In the genomic region with DNA sequence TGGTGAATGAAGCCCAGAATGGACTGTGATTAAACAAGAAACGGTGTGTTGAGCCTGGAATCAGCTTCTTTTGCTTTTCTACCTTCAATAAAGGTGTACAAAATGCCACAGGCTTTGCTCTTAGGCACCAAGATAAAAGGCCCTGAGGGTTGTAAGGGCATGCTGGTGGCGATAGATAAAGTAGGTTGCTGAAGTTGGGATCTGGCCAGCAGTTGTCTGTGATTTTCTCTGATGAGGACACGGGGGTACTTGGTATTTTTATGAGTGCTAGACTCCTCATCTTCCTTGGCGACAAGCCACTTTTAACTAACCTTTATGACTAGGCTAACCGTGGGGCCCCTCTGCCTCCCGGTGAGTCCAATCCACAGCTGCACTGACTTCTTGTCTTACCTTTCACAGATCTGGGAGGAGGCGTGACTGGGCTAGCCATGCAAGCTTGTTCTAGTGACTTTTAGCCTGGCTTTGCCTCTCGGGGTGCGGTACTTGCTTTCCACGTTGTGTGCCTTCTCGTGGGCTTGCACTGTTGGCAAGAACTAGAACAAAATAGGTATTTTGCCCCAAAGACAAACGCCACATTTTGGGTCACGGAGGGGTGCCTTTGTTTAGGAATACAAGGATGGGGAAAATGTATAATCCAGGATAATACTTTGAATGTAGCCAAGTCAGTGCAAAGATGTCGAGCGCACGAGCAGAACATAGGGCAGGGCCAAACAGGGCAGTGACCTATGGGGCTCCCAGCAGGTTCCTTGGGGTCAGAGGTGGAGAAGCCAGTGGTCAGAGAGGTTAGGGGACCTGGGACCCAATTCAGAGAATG, we compare ENCODE assay signal across 8 mouse cellular contexts. TPM values are rescaled to one million over a fixed set of nuclear protein-coding genes. Genes with fewer than 3 reads are reported as not detected.
A peak's percentile ranks its signal among the peaks of the same experiment; 100 is the strongest.
DNase-seq lines count a peak whose midpoint lies in the region; ATAC-seq and TF ChIP-seq lines count a peak whose summit lies in the region.

No protein-coding gene starts in this region.

- H3K9ac ChIP-seq in heart, embryonic 14.5 days (ENCODE audit: low read length) = peak overlapping the region; percentile 100
- H3K9ac ChIP-seq in ES-Bruce4 (ENCODE audit: low read depth, poor library complexity, severe bottlenecking) = peak overlapping the region; percentile 87
- no peak overlapping the region for H3K9ac ChIP-seq in liver, embryonic 15.5 days

- no peak for TF ChIP-seq CTCF in ES-Bruce4 (IDR thresholded peaks at IDR 0.05; ENCODE audit: low read depth, low read length)

- H3K4me1 ChIP-seq in heart, embryonic 14.5 days (ENCODE audit: control insufficient read depth in 2 of 2, insufficient read depth in 2 of 2, low read length in 2 of 2) = peaks cover 30 to 47% of the 10 kb centered on the region in 2 experiments
- H3K4me1 ChIP-seq in ES-Bruce4 (ENCODE audit: control insufficient read depth, insufficient read depth, low read length) = no peaks in the 10 kb centered on the region
- H3K4me1 ChIP-seq in forebrain, embryonic 10.5 days = peaks cover 70% of the 10 kb centered on the region
- peaks cover 25% of the 10 kb centered on the region for H3K4me1 ChIP-seq in liver, embryonic 15.5 days (replicated peaks)

- peaks cover 30% of the 10 kb centered on the region for H3K36me3 ChIP-seq in heart, embryonic 14.5 days (ENCODE audit: control insufficient read depth, insufficient read depth, low read length)
- H3K36me3 ChIP-seq in ES-Bruce4 (ENCODE audit: control insufficient read depth, insufficient read depth, low read length, poor library complexity, severe bottlenecking) = peaks cover 15% of the 10 kb centered on the region
- H3K36me3 ChIP-seq in forebrain, embryonic 10.5 days (replicated peaks) = peaks cover 23% of the 10 kb centered on the region
- H3K36me3 ChIP-seq in liver, embryonic 15.5 days (replicated peaks) = peaks cover 8% of the 10 kb centered on the region; the same call in 1 of the 2 replicates

- H3K27me3 ChIP-seq in heart, embryonic 14.5 days (ENCODE audit: control insufficient read depth, insufficient read depth, low read length) = no peaks in the 10 kb centered on the region
- no peaks in the 10 kb centered on the region for H3K27me3 ChIP-seq in ES-Bruce4 (ENCODE audit: control insufficient read depth, insufficient read depth, low read length, poor library complexity, severe bottlenecking)
- peaks cover 51% of the 10 kb centered on the region for H3K27me3 ChIP-seq in forebrain, embryonic 10.5 days (ENCODE audit: poor library complexity, severe bottlenecking)
- H3K27me3 ChIP-seq in liver, embryonic 15.5 days = peaks cover 66% of the 10 kb centered on the region

- DNase-seq in heart, adult 9 months (ENCODE audit: low spot score in 2 of 2) = no peak
- DNase-seq in forebrain, embryonic 10.5 days (ENCODE audit: extremely low spot score, low spot score) = no peak
- no peak for DNase-seq in frontal cortex, postnatal 14 days (ENCODE audit: low spot score in 2 of 2)
- no peak for DNase-seq in kidney, adult 9 months
- no peak for DNase-seq in adrenal gland, postnatal 4 days (ENCODE audit: low spot score in 2 of 2)

- peak overlapping the region; percentile 65 to 97 for H3K4me3 ChIP-seq in heart, embryonic 14.5 days (ENCODE audit: control insufficient read depth in 1 of 2, insufficient read depth in 1 of 2, low read depth in 1 of 2, low read length in 2 of 2)
- peak overlapping the region; percentile 56 for H3K4me3 ChIP-seq in ES-Bruce4 (ENCODE audit: low read depth, low read length)
- H3K4me3 ChIP-seq in forebrain, embryonic 10.5 days = peak overlapping the region; percentile 93
- peak overlapping the region; percentile 66 for H3K4me3 ChIP-seq in liver, embryonic 15.5 days (replicated peaks)

- H3K27ac ChIP-seq in heart, embryonic 14.5 days (replicated peaks in 1 of 2; ENCODE audit: control insufficient read depth in 1 of 2, insufficient read depth in 1 of 2, low read depth in 2 of 2, low read length in 2 of 2) = peak overlapping the region; percentile 67 to 81
- H3K27ac ChIP-seq in ES-Bruce4 (ENCODE audit: insufficient read depth, low read length) = no peak overlapping the region
- H3K27ac ChIP-seq in forebrain, embryonic 10.5 days = peak overlapping the region; percentile 93
- no peak overlapping the region for H3K27ac ChIP-seq in liver, embryonic 15.5 days (replicated peaks)

- TF ChIP-seq POLR2A in ES-Bruce4 (IDR thresholded peaks at IDR 0.05; ENCODE audit: insufficient read depth, low read length) = no peak

- 21% methylated on average over 16 of the region's 16 CpGs for WGBS in heart, embryonic 14.5 days
- WGBS in forebrain, embryonic 10.5 days = 25% methylated on average over 16 of the region's 16 CpGs
- WGBS in liver, embryonic 15.5 days (ENCODE audit: insufficient replicate concordance) = 27% methylated on average over 16 of the region's 16 CpGs

- H3K4me2 ChIP-seq in heart, embryonic 14.5 days (ENCODE audit: low read length) = peak overlapping the region; percentile 97
- H3K4me2 ChIP-seq in liver, embryonic 15.5 days = peak overlapping the region; percentile 88

- H3K9me3 ChIP-seq in heart, embryonic 14.5 days (ENCODE audit: control insufficient read depth, low read length) = no peaks in the 10 kb centered on the region
- H3K9me3 ChIP-seq in ES-Bruce4 (replicated peaks; ENCODE audit: control insufficient read depth, insufficient read depth, low read length, poor library complexity, severe bottlenecking) = no peaks in the 10 kb centered on the region
- H3K9me3 ChIP-seq in forebrain, embryonic 10.5 days = no peaks in the 10 kb centered on the region
- no peaks in the 10 kb centered on the region for H3K9me3 ChIP-seq in liver, embryonic 15.5 days (replicated peaks)

- no peak for TF ChIP-seq EP300 in ES-Bruce4 (IDR thresholded peaks at IDR 0.05; ENCODE audit: insufficient read depth, low read depth, low read length)

- peak; percentile 22; the same call in 1 of the 2 replicates for ATAC-seq in heart, embryonic 14.5 days (ENCODE audit: insufficient number of reproducible peaks, insufficient read depth, low FRiP score, low read depth)
- ATAC-seq in liver, embryonic 15.5 days (ENCODE audit: insufficient read depth) = peak; percentile 53

RNA-seq across cellular contexts. Expression of gene Rasl11b, which starts 0.9 kb away (rescaled TPM):
- 85.9 and 92.3 TPM in 2 replicates for polyA plus RNA-seq in heart, embryonic 14.5 days (2014; fragmentation: Nextera tagmentation; extraction: Ambion mirVana)
- 8.0 and 8.1 TPM in 2 replicates for polyA plus RNA-seq in ES-Bruce4 (2011; ENCODE audit: insufficient read depth, insufficient read length, low read depth, missing spikeins)
- polyA plus RNA-seq in forebrain, embryonic 10.5 days (2016; fragmentation: Nextera tagmentation; extraction: Ambion mirVana) = 27.5 and 29.2 TPM in 2 replicates
- polyA plus RNA-seq in liver, embryonic 15.5 days (2015; fragmentation: Nextera tagmentation; extraction: Ambion mirVana) = 4.3 and 5.2 TPM in 2 replicates
- total RNA-seq in adrenal gland, postnatal 4 days (2021) = 10 to 100 TPM; 34.4 to 38.9 TPM

Comparison
In these comparisons a context has a peak if more than half of its experiments do, and no peak if none do; other contexts are left out.
1. H3K27ac ChIP-seq: peak in heart, embryonic 14.5 days (2 of 2) and forebrain, embryonic 10.5 days (single experiment); none in ES-Bruce4 (single experiment) and liver, embryonic 15.5 days (single experiment).
2. Peak in every context shown above with its lines, with median percentiles within 50 percentile points of each other: H3K4me3 ChIP-seq.